ENCODE assay signal across 16 mouse cellular contexts in genomic region chr14:46013232-46013631, GRCm38 (mm10).
"Had no signal": no experiment of that assay in that cellular context is flagged by ENCODE, and none has a peak within 500 bp of the region (broad histone marks: within the 10 kb centered on the region; RNA-seq: fewer than 3 reads in every experiment).

No protein-coding gene starts in this region.

- H3K36me3 ChIP-seq: neural tube, embryonic 13.5 days; neural tube, embryonic 15.5 days; stomach, embryonic 15.5 days had no signal

- H3K27me3 ChIP-seq: neural tube, embryonic 13.5 days; neural tube, embryonic 15.5 days; stomach, embryonic 15.5 days had no signal

- H3K27ac ChIP-seq: neural tube, embryonic 13.5 days; neural tube, embryonic 15.5 days; stomach, embryonic 15.5 days; stomach, postnatal 0 days had no signal

- DNase-seq: retina, postnatal 1 day; right cerebral cortex, adult 18-20 months; right cerebral cortex, postnatal 14 days; right cerebral cortex, postnatal 25 days; right cerebral cortex, postnatal 4 days; spleen, adult 18-20 months; thymus, adult 18-20 months; thymus, adult 2 months; thymus, postnatal 14 days; thymus, postnatal 25 days; thymus, postnatal 36 days; thymus, postnatal 4 days had no signal

- H3K9me3 ChIP-seq: neural tube, embryonic 13.5 days; neural tube, embryonic 15.5 days; stomach, embryonic 15.5 days had no signal

- H3K9ac ChIP-seq: neural tube, embryonic 13.5 days; neural tube, embryonic 15.5 days; stomach, embryonic 15.5 days had no signal

- H3K4me2 ChIP-seq: neural tube, embryonic 13.5 days; neural tube, embryonic 15.5 days; stomach, embryonic 15.5 days had no signal

- H3K4me1 ChIP-seq: neural tube, embryonic 13.5 days; neural tube, embryonic 15.5 days had no signal

- H3K4me3 ChIP-seq: neural tube, embryonic 13.5 days; neural tube, embryonic 15.5 days; stomach, embryonic 15.5 days had no signal
